Mouse (Mus musculus): ENCODE data around the gene Nfix.

DNA sequence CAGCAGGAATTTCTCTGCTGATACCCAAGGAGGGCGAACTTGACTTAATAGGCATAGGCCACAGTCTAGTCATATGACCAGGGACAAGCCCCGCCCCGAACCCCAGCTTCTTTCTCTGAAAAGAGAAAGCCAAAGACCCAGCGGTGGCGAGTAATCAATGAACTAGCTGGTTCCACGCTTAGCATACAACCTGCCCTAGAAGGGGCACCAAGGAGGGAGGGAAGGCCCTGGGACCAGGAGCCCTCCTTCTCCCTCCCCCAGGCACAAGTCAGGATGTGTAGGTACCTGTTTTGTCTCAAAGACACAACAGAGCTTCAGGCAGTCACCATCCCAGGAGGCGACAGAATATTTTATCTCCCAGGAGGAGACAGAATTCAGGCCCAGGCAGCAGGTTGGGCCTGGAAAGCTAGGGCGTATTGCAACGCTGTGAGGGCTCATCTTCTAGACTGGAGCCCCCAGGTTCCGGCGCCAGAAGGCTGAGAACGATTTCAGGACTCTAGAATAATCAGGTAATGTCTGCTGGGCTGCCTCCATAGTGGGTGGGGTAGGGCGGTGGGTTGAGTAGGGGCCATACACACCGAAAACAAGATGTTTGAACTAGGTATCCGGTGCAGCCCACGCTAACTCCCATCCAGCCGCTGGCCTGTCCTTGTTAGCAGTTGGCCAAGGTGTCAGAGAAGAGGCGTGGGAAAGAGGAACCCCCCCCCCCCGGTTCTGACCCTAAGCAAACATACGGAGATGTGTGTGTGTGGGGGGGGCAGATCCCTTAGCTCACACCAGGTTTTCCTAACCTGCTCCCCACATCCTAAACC is 113.7 kb downstream of the Nfix start, which contains the start of gene Trmt1:
- TF ChIP-seq CTCF (conservative IDR thresholded peaks at IDR 0.05; ENCODE audit: low read length) (no peak), NANOG (IDR thresholded peaks at IDR 0.05; ENCODE audit: borderline replicate concordance, low read length) (no peak)
